14 mouse cellular contexts compared by ENCODE assay signal in the genomic region with DNA sequence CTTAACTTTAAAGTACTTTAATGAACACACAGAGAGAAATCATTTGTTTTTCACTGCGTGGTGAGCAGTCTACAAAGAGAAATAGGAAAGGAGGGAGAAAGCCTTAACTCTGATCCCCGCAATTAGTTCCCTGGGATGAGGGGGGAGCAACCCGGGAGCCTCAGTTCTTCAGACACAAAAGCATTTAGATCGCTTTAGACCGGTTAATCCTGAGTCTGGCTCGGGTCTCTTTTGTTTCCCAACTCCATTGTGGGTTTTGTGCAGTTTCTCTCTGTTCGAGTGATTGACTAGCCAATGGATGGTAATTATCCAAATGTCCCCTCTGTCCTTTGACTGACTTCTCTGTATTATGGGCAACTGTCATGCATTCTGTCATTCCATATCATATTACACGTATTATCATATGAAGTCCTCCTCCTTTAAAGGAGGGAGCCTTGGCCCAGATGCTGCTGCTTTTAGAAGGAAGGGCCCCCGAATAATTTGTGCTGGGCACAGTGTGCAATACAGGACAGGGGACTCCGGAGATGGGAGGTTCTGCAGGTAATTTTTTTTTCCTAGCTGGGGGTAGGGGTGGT. TPM values are rescaled to one million over a fixed set of nuclear protein-coding genes. Genes with fewer than 3 reads are reported as not detected.
DNase-seq lines count a peak whose midpoint lies in the region; ATAC-seq lines count a peak whose summit lies in the region.
"Had no signal": no experiment of that assay in that cellular context is flagged by ENCODE, and none has a peak within 500 bp of the region (broad histone marks: within the 10 kb centered on the region; RNA-seq: fewer than 3 reads in every experiment).

No protein-coding gene starts in this region.

- H3K4me2 ChIP-seq in hindbrain, embryonic 11.5 days (replicated peaks; ENCODE audit: low read depth, low read length), result no peak overlapping the region
- H3K4me2 ChIP-seq in midbrain, embryonic 12.5 days (replicated peaks), result peak overlapping the region; percentile 68
- H3K4me2 ChIP-seq: embryonic facial prominence, embryonic 12.5 days; liver, embryonic 15.5 days had no signal

- no peaks in the 10 kb centered on the region for H3K9me3 ChIP-seq in embryonic facial prominence, embryonic 10.5 days
- H3K9me3 ChIP-seq in hindbrain, embryonic 11.5 days (ENCODE audit: control insufficient read depth, low read length), result no peaks in the 10 kb centered on the region
- H3K9me3 ChIP-seq in midbrain, embryonic 12.5 days, result no peaks in the 10 kb centered on the region
- H3K9me3 ChIP-seq: embryonic facial prominence, embryonic 12.5 days; heart, embryonic 15.5 days; liver, embryonic 15.5 days; megakaryocyte, embryonic 14.5 days had no signal

- H3K36me3 ChIP-seq in embryonic facial prominence, embryonic 10.5 days (replicated peaks), result no peaks in the 10 kb centered on the region
- no peaks in the 10 kb centered on the region for H3K36me3 ChIP-seq in hindbrain, embryonic 11.5 days (ENCODE audit: control insufficient read depth, insufficient read depth, low read length)
- H3K36me3 ChIP-seq in midbrain, embryonic 12.5 days, result no peaks in the 10 kb centered on the region
- H3K36me3 ChIP-seq: embryonic facial prominence, embryonic 12.5 days; heart, embryonic 15.5 days; liver, embryonic 15.5 days had no signal

- peaks cover 22% of the 10 kb centered on the region for H3K4me1 ChIP-seq in embryonic facial prominence, embryonic 10.5 days
- H3K4me1 ChIP-seq in hindbrain, embryonic 11.5 days (replicated peaks; ENCODE audit: control insufficient read depth, insufficient read depth, low read length), result peaks cover 7% of the 10 kb centered on the region
- H3K4me1 ChIP-seq in midbrain, embryonic 12.5 days, result peaks cover 33% of the 10 kb centered on the region

- peak overlapping the region; percentile 60 for H3K4me3 ChIP-seq in embryonic facial prominence, embryonic 10.5 days
- no peak overlapping the region for H3K4me3 ChIP-seq in hindbrain, embryonic 11.5 days (ENCODE audit: low read depth, low read length)
- H3K4me3 ChIP-seq in midbrain, embryonic 12.5 days, result peak overlapping the region; percentile 61
- H3K4me3 ChIP-seq: embryonic facial prominence, embryonic 12.5 days; heart, embryonic 15.5 days; liver, embryonic 15.5 days; megakaryocyte, embryonic 14.5 days had no signal

- no peak overlapping the region; the same call in 1 of the 2 replicates for H3K27ac ChIP-seq in embryonic facial prominence, embryonic 10.5 days (replicated peaks)
- 0 out of 2 replicates have a peak overlapping the region, but pooled peaks have one; percentile 17 for H3K27ac ChIP-seq in hindbrain, embryonic 11.5 days (ENCODE audit: low read depth, low read length)
- peak overlapping the region; percentile 93 for H3K27ac ChIP-seq in midbrain, embryonic 12.5 days (replicated peaks)
- H3K27ac ChIP-seq: embryonic facial prominence, embryonic 12.5 days; heart, embryonic 15.5 days; liver, embryonic 15.5 days had no signal

- under 1% methylated on average over 10 of the region's 10 CpGs for WGBS in embryonic facial prominence, embryonic 10.5 days
- 2% methylated on average over 10 of the region's 10 CpGs for WGBS in hindbrain, embryonic 11.5 days
- WGBS in midbrain, embryonic 12.5 days, result under 1% methylated on average over 10 of the region's 10 CpGs

- ATAC-seq in hindbrain, embryonic 11.5 days (ENCODE audit: low FRiP score), result no peak
- ATAC-seq in midbrain, embryonic 12.5 days (ENCODE audit: low FRiP score, low read depth), result peak; percentile 31; the same call in 1 of the 2 replicates
- ATAC-seq in monocyte, adult 5-6 weeks (replicated peaks; ENCODE audit: insufficient number of reproducible peaks, low FRiP score, low TSS enrichment, poor library complexity, severe bottlenecking), result no peak

- DNase-seq in Muller cell, postnatal 12 days (ENCODE audit: inconsistent ontology term), result peak; percentile 50
- DNase-seq in embryonic facial prominence, embryonic 10.5 days (ENCODE audit: low spot score), result peak; percentile 46
- DNase-seq in hindbrain, embryonic 11.5 days (ENCODE audit: low spot score), result peak; percentile 48
- DNase-seq in thymus, postnatal 25 days, result no peak
- no peak for DNase-seq in adipocyte (ENCODE audit: low spot score)
- DNase-seq in spleen, postnatal 36 days (ENCODE audit: low spot score in 2 of 2), result no peak
- DNase-seq: kidney, adult 11 months had no signal

- H3K27me3 ChIP-seq in embryonic facial prominence, embryonic 10.5 days (replicated peaks; ENCODE audit: low read depth, poor library complexity, severe bottlenecking), result peaks cover 100% of the 10 kb centered on the region
- peaks cover 93% of the 10 kb centered on the region for H3K27me3 ChIP-seq in hindbrain, embryonic 11.5 days (ENCODE audit: control insufficient read depth, insufficient read depth, low read length)
- peaks cover 92% of the 10 kb centered on the region for H3K27me3 ChIP-seq in midbrain, embryonic 12.5 days

- H3K9ac ChIP-seq in hindbrain, embryonic 11.5 days (ENCODE audit: low read depth, low read length), result no peak overlapping the region
- peak overlapping the region; percentile 85 for H3K9ac ChIP-seq in midbrain, embryonic 12.5 days (replicated peaks)
- H3K9ac ChIP-seq: embryonic facial prominence, embryonic 12.5 days; heart, embryonic 15.5 days; liver, embryonic 15.5 days had no signal

RNA-seq across cellular contexts. Expression of a gene that starts 1.6 kb away (rescaled TPM):
- polyA plus RNA-seq in embryonic facial prominence, embryonic 10.5 days (2016; fragmentation: Nextera tagmentation; extraction: Ambion mirVana), result 17.9 and 19.6 TPM in 2 replicates
- polyA plus RNA-seq in hindbrain, embryonic 11.5 days (2014; fragmentation: Nextera tagmentation; extraction: Ambion mirVana), result 21.9 and 24.4 TPM in 2 replicates
- 110 and 133 TPM in 2 replicates for polyA plus RNA-seq in midbrain, embryonic 12.5 days (2016; fragmentation: Nextera tagmentation; extraction: Ambion mirVana)
- total RNA-seq in monocyte, adult 5-6 weeks (2017), result not detected in 3 replicates
- polyA plus RNA-seq: urinary bladder, adult 2 months had no signal

RNA-seq across cellular contexts. Expression of a gene that starts 53.5 kb away (rescaled TPM):
- polyA plus RNA-seq in embryonic facial prominence, embryonic 10.5 days (2016; fragmentation: Nextera tagmentation; extraction: Ambion mirVana), result 12.2 and 13.7 TPM in 2 replicates
- polyA plus RNA-seq in hindbrain, embryonic 11.5 days (2014; fragmentation: Nextera tagmentation; extraction: Ambion mirVana), result 7.5 and 11.3 TPM in 2 replicates
- 25.6 and 26.2 TPM in 2 replicates for polyA plus RNA-seq in midbrain, embryonic 12.5 days (2016; fragmentation: Nextera tagmentation; extraction: Ambion mirVana)
- 16.1 to 46.6 TPM (median 34.9 TPM) in 3 replicates for total RNA-seq in monocyte, adult 5-6 weeks (2017)

Comparison
In these comparisons a context has a peak if more than half of its experiments do, and no peak if none do; other contexts are left out.
1. DNase-seq: peak in Muller cell, postnatal 12 days (single experiment), embryonic facial prominence, embryonic 10.5 days (single experiment) and hindbrain, embryonic 11.5 days (single experiment); none in thymus, postnatal 25 days (single experiment), adipocyte (single experiment) and spleen, postnatal 36 days (0 of 2).